Mouse (Mus musculus) heart, embryonic 15.5 days (tissue): ENCODE measurements at regions not wholly inside any gene's neighbourhood (a gene's known extent, or its start where the extent isn't known, plus 50 kb on each side); places are given as distances from the start of the nearest gene placed in this dataset.

Experiments
- ATAC-seq: fragments of 200-750 bp; cut with Nextera tagmentation; replicated peaks from 2 replicates; pipeline ENCODE4 v1.8.0; 2017; ENCODE audit warnings: low read depth, moderate TSS enrichment; ENCODE audit not compliant: insufficient number of reproducible peaks, insufficient read depth, low FRiP score
- H3K27ac ChIP-seq: fragments of 300-500 bp; sonication (generic); 2 replicates; pipeline ENCODE4 v1.5.1; 2015; ENCODE audit warnings: mild to moderate bottlenecking, inconsistent platforms
- H3K27me3 ChIP-seq: fragments of 300-500 bp; sonication (generic); 2 replicates; pipeline ENCODE4 v1.6.1; 2015; ENCODE audit warnings: inconsistent platforms
- H3K36me3 ChIP-seq: fragments of 300-500 bp; sonication (generic); 2 replicates; pipeline ENCODE4 v1.6.1; 2015; ENCODE audit warnings: mild to moderate bottlenecking, inconsistent platforms
- H3K4me1 ChIP-seq: fragments of 300-500 bp; sonication (generic); replicated peaks from 2 replicates; pipeline ENCODE4 v1.6.1; 2015; ENCODE audit warnings: inconsistent platforms
- H3K4me2 ChIP-seq: fragments of 300-500 bp; sonication (generic); 2 replicates; pipeline ENCODE4 v1.6.1; 2015; ENCODE audit warnings: inconsistent platforms, mild to moderate bottlenecking, moderate library complexity
- H3K4me3 ChIP-seq: fragments of 300-500 bp; sonication (generic); 2 replicates; pipeline ENCODE4 v1.5.1; 2015; ENCODE audit warnings: mild to moderate bottlenecking, inconsistent platforms
- H3K9ac ChIP-seq: fragments of 300-500 bp; sonication (generic); 2 replicates; pipeline ENCODE4 v1.6.1; 2015; ENCODE audit warnings: mild to moderate bottlenecking, inconsistent platforms
- H3K9me3 ChIP-seq: fragments of 300-500 bp; sonication (generic); replicated peaks from 2 replicates; pipeline ENCODE4 v1.6.1; 2016; ENCODE audit warnings: inconsistent platforms
- WGBS: fragments of 180-500 bp; shearing (Covaris S2); methylation state at CpG from one replicate; pipeline ENCODE4 v1.1.7; 2015; ENCODE audit warnings: mixed read lengths; 5-methylcytosine and 5-hydroxymethylcytosine counted together

- 60% methylated on average over 5 of the region's 5 CpGs for WGBS
- Histone ChIP-seq H3K4me2 (no peak overlapping the region), H3K9me3 (no peaks in the 10 kb centered on the region), H3K27ac (no peak overlapping the region), H3K36me3 (no peaks in the 10 kb centered on the region), H3K4me3 (no peak overlapping the region), H3K4me1 (no peaks in the 10 kb centered on the region), H3K9ac (no peak overlapping the region), H3K27me3 (no peaks in the 10 kb centered on the region)
- no peak for ATAC-seq
Measured at GRCm38 (mm10) chr3:40010051-40010450, 521.0 kb upstream of the Intu start.

- Histone ChIP-seq H3K9me3 (no peaks in the 10 kb centered on the region), H3K4me2 (no peak overlapping the region), H3K27me3 (no peaks in the 10 kb centered on the region), H3K4me3 (no peak overlapping the region), H3K9ac (no peak overlapping the region), H3K4me1 (no peaks in the 10 kb centered on the region), H3K36me3 (no peaks in the 10 kb centered on the region), H3K27ac (no peak overlapping the region)
- 50% methylated on average over 2 of the region's 2 CpGs for WGBS
- ATAC-seq, result no peak
Measured at GRCm38 (mm10) chr3:40021682-40022081, 509.4 kb upstream of the Intu start.

- H3K9me3 ChIP-seq, result no peaks in the 10 kb centered on the region
- no peaks in the 10 kb centered on the region for H3K36me3 ChIP-seq
- H3K4me1 ChIP-seq, result no peaks in the 10 kb centered on the region
- no peak for ATAC-seq
- no peak overlapping the region for H3K4me2 ChIP-seq
- H3K27ac ChIP-seq, result no peak overlapping the region
- no peaks in the 10 kb centered on the region for H3K27me3 ChIP-seq
- H3K4me3 ChIP-seq, result no peak overlapping the region
- no peak overlapping the region for H3K9ac ChIP-seq
Measured at GRCm38 (mm10) chr3:40027713-40028112, 503.4 kb upstream of the Intu start.

GRCm38 (mm10) chr3:40036177-40036576, 494.9 kb upstream of the Intu start:
- no peak overlapping the region for H3K27ac ChIP-seq
- no peak overlapping the region for H3K9ac ChIP-seq
- 76% methylated on average over 2 of the region's 2 CpGs for WGBS
- no peaks in the 10 kb centered on the region for H3K9me3 ChIP-seq
- no peak overlapping the region for H3K4me3 ChIP-seq
- H3K36me3 ChIP-seq, result no peaks in the 10 kb centered on the region
- no peaks in the 10 kb centered on the region for H3K4me1 ChIP-seq
- H3K27me3 ChIP-seq, result no peaks in the 10 kb centered on the region
- H3K4me2 ChIP-seq, result no peak overlapping the region
- ATAC-seq, result no peak

GRCm38 (mm10) chr3:40049721-40050120, 481.4 kb upstream of the Intu start:
- Histone ChIP-seq H3K4me3 (no peak overlapping the region), H3K4me1 (no peaks in the 10 kb centered on the region), H3K9me3 (no peaks in the 10 kb centered on the region), H3K27me3 (no peaks in the 10 kb centered on the region), H3K9ac (no peak overlapping the region), H3K27ac (no peak overlapping the region), H3K36me3 (no peaks in the 10 kb centered on the region), H3K4me2 (no peak overlapping the region)
- no peak for ATAC-seq
- 60% methylated on average over 4 of the region's 4 CpGs for WGBS

- Histone ChIP-seq H3K27me3 (no peaks in the 10 kb centered on the region), H3K4me3 (no peak overlapping the region), H3K9me3 (no peaks in the 10 kb centered on the region), H3K4me2 (no peak overlapping the region), H3K36me3 (no peaks in the 10 kb centered on the region), H3K9ac (no peak overlapping the region), H3K27ac (no peak overlapping the region), H3K4me1 (no peaks in the 10 kb centered on the region)
- ATAC-seq, result no peak
- WGBS, result 71% methylated on average over 5 of the region's 5 CpGs
Measured at GRCm38 (mm10) chr3:40058281-40058680, 472.8 kb upstream of the Intu start.

GRCm38 (mm10) chr3:40058719-40059420, 472.2 kb upstream of the Intu start:
- Histone ChIP-seq H3K9ac (no peak overlapping the region), H3K4me1 (no peaks in the 10 kb centered on the region), H3K27ac (no peak overlapping the region), H3K27me3 (no peaks in the 10 kb centered on the region), H3K4me2 (no peak overlapping the region), H3K36me3 (no peaks in the 10 kb centered on the region), H3K4me3 (no peak overlapping the region), H3K9me3 (no peaks in the 10 kb centered on the region)
- ATAC-seq, result no peak
- WGBS, result 74% methylated on average over 16 of the region's 16 CpGs

GRCm38 (mm10) chr3:40070137-40070667, 460.9 kb upstream of the Intu start:
- Histone ChIP-seq H3K4me1 (no peaks in the 10 kb centered on the region), H3K27ac (no peak overlapping the region), H3K4me2 (no peak overlapping the region), H3K9ac (no peak overlapping the region), H3K9me3 (no peaks in the 10 kb centered on the region), H3K4me3 (no peak overlapping the region), H3K27me3 (no peaks in the 10 kb centered on the region), H3K36me3 (no peaks in the 10 kb centered on the region)
- no peak for ATAC-seq
- WGBS, result 63% methylated on average over 8 of the region's 8 CpGs

- ATAC-seq, result no peak
- Histone ChIP-seq H3K4me1 (no peaks in the 10 kb centered on the region), H3K9me3 (no peaks in the 10 kb centered on the region), H3K27ac (no peak overlapping the region), H3K36me3 (no peaks in the 10 kb centered on the region), H3K9ac (no peak overlapping the region), H3K4me3 (no peak overlapping the region), H3K27me3 (no peaks in the 10 kb centered on the region), H3K4me2 (no peak overlapping the region)
- WGBS, result 76% methylated on average over 4 of the region's 4 CpGs
Measured at GRCm38 (mm10) chr3:40076824-40077223, 454.3 kb upstream of the Intu start.

- Histone ChIP-seq H3K4me1 (no peaks in the 10 kb centered on the region), H3K4me3 (no peak overlapping the region), H3K9me3 (no peaks in the 10 kb centered on the region), H3K9ac (no peak overlapping the region), H3K4me2 (no peak overlapping the region), H3K36me3 (no peaks in the 10 kb centered on the region), H3K27ac (no peak overlapping the region), H3K27me3 (no peaks in the 10 kb centered on the region)
- 62% methylated on average over 2 of the region's 2 CpGs for WGBS
- ATAC-seq, result no peak
Measured at GRCm38 (mm10) chr3:40085116-40085515, 446.0 kb upstream of the Intu start.

GRCm38 (mm10) chr3:40091773-40092343, 439.2 kb upstream of the Intu start:
- ATAC-seq, result no peak
- 77% methylated on average over 13 of the region's 13 CpGs for WGBS

GRCm38 (mm10) chr3:40092765-40093368, 438.2 kb upstream of the Intu start:
- H3K27ac ChIP-seq, result no peak overlapping the region
- H3K36me3 ChIP-seq, result no peaks in the 10 kb centered on the region
- H3K4me2 ChIP-seq, result no peak overlapping the region
- H3K4me1 ChIP-seq, result no peaks in the 10 kb centered on the region
- H3K4me3 ChIP-seq, result no peak overlapping the region
- no peak for ATAC-seq
- H3K27me3 ChIP-seq, result no peaks in the 10 kb centered on the region
- no peaks in the 10 kb centered on the region for H3K9me3 ChIP-seq
- 80% methylated on average over 8 of the region's 8 CpGs for WGBS
- no peak overlapping the region for H3K9ac ChIP-seq

More at GRCm38 (mm10) chr3:40091773-40092343, 439.2 kb upstream of the Intu start:
- Histone ChIP-seq H3K27me3 (no peaks in the 10 kb centered on the region), H3K4me3 (no peak overlapping the region), H3K9me3 (no peaks in the 10 kb centered on the region), H3K9ac (no peak overlapping the region), H3K27ac (no peak overlapping the region), H3K4me2 (no peak overlapping the region), H3K4me1 (no peaks in the 10 kb centered on the region), H3K36me3 (no peaks in the 10 kb centered on the region)
